Mouse (Mus musculus) CD4-positive, CD25-positive, alpha-beta regulatory T cell, adult 4 months (primary cell): ENCODE measurements around the gene Tigd2. TPM values are rescaled to one million over a fixed set of nuclear protein-coding genes. Genes with fewer than 3 reads are reported as not detected.
"Not testable (repeated sequence)": the region's sequence is repeated elsewhere in the genome, so short reads cannot be mapped to it uniquely, and the experiment has no call there.

Experiments used
- ATAC-seq: one replicate; pipeline ENCODE4 v1.8.0; 2017
- polyA plus RNA-seq, 2 experiments: library from polyadenylated mRNA; unstranded; fragments of 100-300 nt; shearing (Covaris generic); gene quantifications; one replicate each; pipeline ENCODE4 v1.2.1; 2017

Tigd2 gene
- 10 to 100 TPM; 23.9 to 26.5 TPM for polyA plus RNA-seq

GRCm38 (mm10) chr6:59208685-59209298, at the start of gene Tigd2:
Gene Tigd2 (plus strand): TSS chr6:59208870.
- ATAC-seq: peak; percentile 86

DNA sequence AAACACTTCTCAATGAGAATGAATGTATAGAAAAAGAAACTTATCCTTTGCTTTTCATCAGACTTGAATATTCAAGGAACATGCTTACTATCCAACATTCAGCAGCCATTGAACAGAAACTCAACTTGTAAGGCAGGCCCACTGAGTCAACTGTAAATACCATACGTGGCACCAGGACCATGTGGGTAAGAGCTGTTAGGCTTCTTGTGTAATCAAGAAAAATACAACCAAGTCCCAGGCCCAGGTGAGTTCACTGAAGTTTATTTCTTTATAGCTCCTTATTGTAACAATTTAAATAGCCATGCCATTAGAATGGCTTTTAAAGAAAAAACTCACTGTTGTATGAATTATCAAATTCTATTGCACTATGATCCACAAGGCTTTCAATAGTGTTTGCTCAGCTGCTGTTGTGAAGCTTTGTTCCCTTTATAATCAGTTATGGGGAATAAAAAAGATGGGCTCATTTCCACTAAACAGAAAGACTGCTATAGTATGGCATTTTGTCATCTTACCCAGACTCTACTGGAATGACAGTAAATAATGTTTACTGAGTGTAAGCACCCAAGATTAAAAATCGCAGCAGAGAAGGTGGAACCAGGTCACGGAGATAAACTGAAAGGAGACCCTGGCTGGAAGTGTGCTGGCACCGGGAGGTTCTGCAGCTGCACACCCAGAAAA, 46.7 kb upstream of the Tigd2 start:
- no peak for ATAC-seq

GRCm38 (mm10) chr6:59162887-59163286, 45.8 kb upstream of the Tigd2 start:
- ATAC-seq: no peak

- no peak for ATAC-seq
Observed at GRCm38 (mm10) chr6:59163407-59163806, 45.3 kb upstream of the Tigd2 start.

GRCm38 (mm10) chr6:59168939-59169338, 39.7 kb upstream of the Tigd2 start:
- ATAC-seq: no peak

- no peak for ATAC-seq
Observed at GRCm38 (mm10) chr6:59171230-59171629, 37.4 kb upstream of the Tigd2 start.

DNA sequence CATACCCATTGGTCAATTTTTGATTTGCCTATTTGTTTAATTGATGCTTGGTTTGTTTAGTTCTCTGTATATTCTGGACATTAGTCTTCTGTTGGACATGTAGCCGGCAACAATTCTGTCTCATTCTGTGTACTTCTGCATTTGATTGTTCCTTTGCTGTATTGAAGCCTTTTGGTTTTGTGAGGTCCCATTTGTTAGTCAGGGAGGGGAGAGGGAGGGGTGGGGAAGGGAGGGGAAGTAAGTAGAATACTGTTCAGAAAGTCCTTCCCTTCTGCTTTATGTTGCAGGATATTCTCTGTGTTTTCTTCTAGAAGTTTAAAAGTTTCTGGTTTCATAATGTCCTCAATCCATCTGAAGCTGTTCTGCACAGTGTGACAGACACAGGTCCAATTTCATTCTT, 34.7 kb upstream of the Tigd2 start:
- ATAC-seq: no peak

GRCm38 (mm10) chr6:59178051-59178450, 30.6 kb upstream of the Tigd2 start:
- ATAC-seq: no peak

- peak; percentile 85 for ATAC-seq
Observed at GRCm38 (mm10) chr6:59180376-59180996, 28.2 kb upstream of the Tigd2 start.

DNA sequence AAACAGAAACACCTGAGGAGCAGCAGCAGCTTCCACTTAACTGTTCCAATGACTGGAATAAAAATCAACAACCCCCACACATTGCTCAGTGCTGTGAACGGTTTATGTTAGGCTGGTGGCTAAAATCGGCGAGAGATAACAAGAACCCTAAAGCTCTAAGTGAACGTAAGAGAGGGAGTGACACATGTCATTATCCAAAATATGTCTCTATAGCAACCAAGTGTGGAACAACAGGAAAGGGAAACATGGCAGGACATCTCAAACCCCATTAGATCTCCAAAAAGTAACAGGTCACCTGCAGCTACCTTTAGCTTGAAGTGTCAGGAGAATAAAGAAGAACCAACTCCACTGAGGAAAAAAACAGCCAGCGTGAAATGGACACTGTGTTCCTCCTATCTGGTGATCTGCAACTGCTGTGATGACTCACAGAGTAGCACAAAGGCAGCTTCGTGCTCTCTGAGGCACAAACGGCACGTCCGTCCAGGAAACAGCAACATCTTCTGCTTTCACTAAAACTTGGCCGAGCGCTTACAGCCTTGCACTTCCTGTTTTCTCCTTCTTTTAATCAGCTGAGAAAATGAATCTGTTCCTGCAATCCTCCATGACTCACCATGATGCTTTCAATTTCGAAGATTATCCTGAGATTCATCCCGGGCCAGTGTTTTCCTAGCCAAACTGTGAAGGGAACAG, 23.5 kb upstream of the Tigd2 start:
- ATAC-seq: peak; percentile 77

- ATAC-seq: no peak
Observed at GRCm38 (mm10) chr6:59190006-59190405, 18.7 kb upstream of the Tigd2 start.

GRCm38 (mm10) chr6:59194518-59194917, 14.2 kb upstream of the Tigd2 start:
- ATAC-seq: not testable (repeated sequence)

DNA sequence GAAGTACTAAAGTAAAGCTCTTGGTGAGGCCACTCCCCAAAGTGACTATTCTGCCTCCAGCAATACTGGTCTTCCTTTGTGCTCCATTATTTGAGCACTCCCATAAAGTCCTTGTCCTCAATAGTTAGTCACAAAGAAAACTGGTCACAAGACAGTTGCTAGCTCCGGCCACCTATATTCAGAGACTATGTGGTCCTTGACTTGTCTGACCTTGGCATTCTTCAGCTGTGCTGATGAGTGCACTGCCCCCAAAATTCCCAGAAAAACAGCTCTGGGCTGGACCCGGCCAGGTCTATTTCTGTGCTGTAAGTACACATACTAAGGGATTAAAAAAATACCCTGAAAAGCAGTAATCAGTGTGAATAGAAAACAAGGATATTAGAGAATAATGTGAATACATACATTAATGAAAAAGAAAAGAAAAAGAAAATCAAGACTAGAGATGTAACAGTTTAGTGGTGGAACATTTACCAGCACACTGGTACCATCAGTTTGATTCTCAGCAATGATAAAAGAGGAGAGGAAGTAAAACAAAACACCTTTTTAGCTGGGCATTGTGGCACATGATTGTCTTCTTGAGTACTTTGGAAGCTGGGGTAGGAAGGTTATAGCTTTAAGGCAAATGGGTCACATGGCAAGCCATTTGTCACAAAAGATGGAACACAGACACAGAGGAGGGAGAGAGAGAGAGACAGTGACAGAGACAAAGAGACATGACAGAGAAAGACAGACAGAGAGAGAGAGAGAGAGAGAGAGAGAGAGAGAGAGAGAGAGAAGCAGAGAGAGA, 12.6 kb upstream of the Tigd2 start:
- no peak for ATAC-seq

DNA sequence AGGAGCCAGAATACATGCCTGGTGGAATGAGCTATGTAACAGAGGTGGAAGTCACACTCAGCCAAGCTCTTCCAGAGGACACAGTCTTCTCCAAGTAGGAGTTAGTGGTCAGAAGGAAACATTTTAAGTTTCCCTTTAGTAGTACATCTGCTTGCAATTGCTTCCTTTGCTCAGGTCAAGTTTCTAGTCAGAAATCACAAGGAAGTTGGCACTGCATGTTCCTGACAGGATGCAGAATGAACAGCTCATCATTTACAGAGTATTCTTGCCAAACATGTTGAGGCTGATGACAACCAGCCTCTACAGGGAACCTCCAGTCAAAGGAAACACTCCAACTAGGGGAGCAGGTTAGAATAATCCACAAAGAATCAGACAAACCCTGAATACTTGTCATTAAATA, 11.9 kb upstream of the Tigd2 start:
- no peak for ATAC-seq

DNA sequence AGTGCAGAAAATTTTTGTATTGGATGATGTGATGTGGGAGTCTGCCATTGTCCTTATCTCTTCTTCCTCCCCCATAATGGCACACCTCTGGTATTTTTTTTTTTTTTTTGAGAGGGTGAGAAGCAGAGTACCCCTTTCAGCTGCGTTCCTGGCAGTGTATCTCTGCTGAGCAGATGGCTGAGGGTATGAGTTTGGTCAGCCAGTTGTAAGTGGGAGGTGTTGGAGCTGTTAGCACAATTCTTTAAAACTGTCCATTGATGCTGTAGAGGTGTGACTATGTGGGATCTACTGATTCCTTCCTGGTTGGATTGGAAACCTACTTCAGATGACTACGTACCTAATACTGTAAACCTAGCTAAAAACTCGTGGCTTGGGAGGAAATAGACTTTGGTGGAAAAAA, 10.3 kb upstream of the Tigd2 start:
- no peak for ATAC-seq

DNA sequence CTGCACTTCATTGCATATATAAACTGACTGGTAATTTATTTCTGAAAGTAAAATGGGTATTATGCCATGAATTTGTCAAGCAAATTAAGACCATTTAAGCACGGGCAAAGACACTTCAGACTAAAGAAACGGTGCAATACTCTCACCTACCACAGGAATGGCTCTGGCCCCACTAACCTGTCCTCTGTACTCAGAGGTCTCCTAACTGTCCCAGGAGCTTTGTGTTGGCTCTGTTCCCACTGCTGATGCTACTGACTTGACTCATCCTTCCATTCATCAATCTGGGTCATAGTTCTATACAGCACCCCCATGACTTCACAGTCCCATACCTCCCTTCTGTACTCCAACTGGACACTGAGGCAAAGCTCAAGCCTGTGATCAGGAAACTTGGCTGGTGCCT, 9.6 kb upstream of the Tigd2 start:
- ATAC-seq: no peak

DNA sequence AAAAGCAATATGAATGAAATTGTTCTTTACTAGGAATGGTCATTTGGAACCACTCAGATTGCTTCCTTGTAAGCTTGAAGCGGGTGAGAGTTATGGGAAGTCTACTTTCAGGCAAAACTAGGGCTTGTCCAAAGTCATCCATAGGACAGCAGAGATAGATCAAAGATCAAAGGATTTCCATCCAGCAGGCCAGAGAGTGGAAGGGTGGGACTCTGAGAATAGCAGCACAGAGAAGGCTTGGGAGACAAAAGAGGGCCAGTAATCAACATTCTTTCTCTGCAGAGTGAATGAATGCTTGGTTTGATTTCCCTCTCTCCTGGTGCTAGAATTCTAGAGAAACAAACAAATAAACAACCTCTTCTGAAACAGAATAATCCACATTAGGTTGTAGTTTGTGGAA, 1.1 kb upstream of the Tigd2 start:
- ATAC-seq: no peak

- ATAC-seq: peak; percentile 64
Observed at GRCm38 (mm10) chr6:59209299-59209707, 633 bp downstream of the Tigd2 start.

DNA sequence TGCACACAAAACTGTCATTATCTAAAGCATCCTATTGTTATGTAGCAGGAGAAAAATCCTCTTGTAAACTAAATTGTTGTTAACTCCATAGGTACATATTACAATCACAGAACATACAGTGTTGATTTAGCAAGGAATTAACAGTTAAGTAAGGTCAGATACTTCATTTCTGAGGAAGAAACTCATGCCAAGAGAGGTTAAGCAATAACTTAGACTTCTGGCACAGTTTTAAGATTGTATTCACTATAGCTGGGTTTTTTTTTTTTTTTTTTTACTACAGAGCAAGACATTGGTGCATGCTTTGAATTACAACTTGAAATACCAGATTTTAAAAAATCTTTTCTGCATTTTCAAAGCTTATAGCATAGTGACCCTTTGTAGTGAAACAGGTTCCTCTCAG, 24.5 kb downstream of the Tigd2 start:
- no peak for ATAC-seq

GRCm38 (mm10) chr6:59233651-59234050, 25.0 kb downstream of the Tigd2 start:
- ATAC-seq: no peak

- peak; percentile 89 for ATAC-seq
Observed at GRCm38 (mm10) chr6:59249675-59250074, 41.0 kb downstream of the Tigd2 start.

DNA sequence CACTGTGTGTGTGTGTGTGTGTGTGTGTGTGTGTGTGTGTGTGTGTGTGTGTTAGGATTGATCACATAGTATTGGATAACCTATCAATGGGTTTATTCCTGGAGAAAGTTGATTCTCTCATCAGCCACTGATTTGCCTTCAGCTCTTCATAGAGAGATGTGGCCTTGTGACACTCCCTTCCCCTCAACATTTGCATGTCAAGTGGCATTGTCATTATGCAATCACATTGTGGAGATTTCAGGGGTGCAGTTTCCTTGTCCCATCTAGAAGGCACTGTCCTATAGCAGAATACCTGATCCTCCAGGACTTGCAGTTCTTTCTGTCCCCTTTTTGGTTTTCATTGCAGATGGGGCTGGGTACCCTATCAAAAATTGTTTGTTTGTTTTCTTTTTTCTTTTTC, 41.9 kb downstream of the Tigd2 start:
- no peak for ATAC-seq

DNA sequence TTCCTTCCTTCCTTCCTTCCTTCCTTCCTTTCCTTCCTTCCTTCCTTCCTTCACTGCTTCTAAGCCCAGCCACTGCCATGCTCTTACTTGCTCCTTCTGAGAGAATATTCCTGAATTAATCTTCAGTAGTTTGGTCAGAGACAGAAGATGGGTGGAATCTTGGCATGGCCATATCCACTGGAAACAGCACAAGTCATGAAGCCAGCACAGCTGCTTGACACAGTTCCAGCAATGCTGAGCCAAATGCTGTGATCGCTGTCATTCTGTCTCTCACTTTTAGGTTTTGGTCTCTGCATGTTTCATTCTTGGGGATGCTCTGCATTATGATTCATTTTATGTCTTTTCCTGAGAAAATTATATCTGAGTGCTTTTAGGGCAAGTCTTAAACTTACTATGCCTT, 47.2 kb downstream of the Tigd2 start:
- ATAC-seq: no peak
